Mouse (Mus musculus): ENCODE results near the gene Cdkn2d. TPM values are rescaled to one million over a fixed set of nuclear protein-coding genes. Genes with fewer than 3 reads are reported as not detected.

Gene Cdkn2d
- total and polyA plus RNA-seq, 2 experiments from 2014 or later = 115 to 134 TPM

GRCm38 (mm10) chr9:21241343-21241742 is 49.9 kb downstream of the Cdkn2d start:
- TF ChIP-seq CTCF (IDR thresholded peaks at IDR 0.05; ENCODE audit: low read depth) = peak; percentile 99
- Histone ChIP-seq H3K36me3 (ENCODE audit: insufficient read depth, low read length) (no peaks in the 10 kb centered on the region), H3K27ac (no peak overlapping the region), H3K4me1 (ENCODE audit: insufficient read depth, low read length) (peaks cover 8% of the 10 kb centered on the region; the same call in 1 of the 2 replicates), H3K4me2 (ENCODE audit: low read depth, low read length) (no peak overlapping the region), H3K27me3 (ENCODE audit: insufficient read depth, low read length) (peaks cover 23% of the 10 kb centered on the region), H3K9ac (replicated peaks; ENCODE audit: low read length) (no peak overlapping the region), H3K9me3 (ENCODE audit: low read length) (no peaks in the 10 kb centered on the region), H3K4me3 (ENCODE audit: low read length) (no peak overlapping the region)
- 7% methylated on average over 11 of the region's 11 CpGs for WGBS
- no peak for ATAC-seq
- DNase-seq (ENCODE audit: low spot score) = peak; percentile 94

GRCm38 (mm10) chr9:21239465-21239848 is 51.8 kb downstream of the Cdkn2d start:
- Histone ChIP-seq H3K9me3 (ENCODE audit: low read length) (no peaks in the 10 kb centered on the region), H3K4me1 (ENCODE audit: insufficient read depth, low read length) (peaks cover 8% of the 10 kb centered on the region; the same call in 1 of the 2 replicates), H3K27ac (peak overlapping the region; percentile 76; the same call in 1 of the 2 replicates), H3K4me2 (ENCODE audit: low read depth, low read length) (peak overlapping the region; percentile 69), H3K36me3 (ENCODE audit: insufficient read depth, low read length) (no peaks in the 10 kb centered on the region), H3K4me3 (ENCODE audit: low read length) (peak overlapping the region; percentile 52), H3K9ac (replicated peaks; ENCODE audit: low read length) (peak overlapping the region; percentile 72; the same call in 1 of the 2 replicates), H3K27me3 (ENCODE audit: insufficient read depth, low read length) (peaks cover 17% of the 10 kb centered on the region)
- TF ChIP-seq CTCF (IDR thresholded peaks at IDR 0.05; ENCODE audit: low read depth) = no peak
- ATAC-seq = no peak
- 30% methylated on average over 4 of the region's 4 CpGs for WGBS
- no peak for DNase-seq (ENCODE audit: low spot score)

DNA sequence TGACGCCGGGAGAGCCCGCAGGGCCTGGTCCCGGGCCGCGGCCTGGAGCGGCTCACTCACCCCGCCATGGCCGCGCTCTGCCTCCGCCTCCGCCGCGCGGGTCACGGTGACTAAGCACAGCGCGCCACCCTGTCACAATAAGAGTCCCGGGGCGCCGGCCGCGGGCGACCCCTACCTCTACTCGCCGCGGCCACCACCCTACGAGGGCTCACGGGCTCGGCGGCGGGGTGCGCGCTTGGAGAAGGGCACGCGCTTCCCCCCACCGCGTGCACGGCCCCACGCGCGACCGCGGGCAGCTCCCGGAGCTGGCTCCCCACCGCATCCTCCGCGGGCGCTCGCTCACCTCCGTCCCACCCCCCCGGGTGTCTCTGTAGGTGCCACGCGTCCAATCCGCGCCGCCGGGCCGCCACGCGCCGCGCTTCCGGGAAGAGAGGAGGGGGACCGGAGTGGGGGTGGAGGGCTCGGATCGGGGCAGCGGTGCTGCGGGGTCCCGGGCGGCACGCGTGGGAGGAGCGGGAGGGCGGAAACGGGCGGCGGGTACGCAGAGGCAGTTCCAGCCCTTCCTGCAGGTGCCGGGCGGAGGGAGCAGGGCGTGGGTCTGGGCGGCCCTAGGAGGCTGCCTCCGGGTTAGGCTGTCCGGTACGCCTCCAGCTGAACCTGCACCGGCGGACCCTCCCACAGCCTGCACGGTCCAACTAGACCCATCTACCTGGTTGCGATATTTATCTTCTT is 52.3 kb downstream of the Cdkn2d start, which contains the start of gene Keap1:
Gene Keap1, minus strand, starts transcription at position 629 of the 732 bp plus-strand sequence.
- peaks cover 8% of the 10 kb centered on the region; the same call in 1 of the 2 replicates for H3K4me1 ChIP-seq (ENCODE audit: insufficient read depth, low read length)
- peak within 1 kb of the TSS; percentile 76 for H3K27ac ChIP-seq
- DNase-seq (ENCODE audit: low spot score) (peak; percentile 88), ATAC-seq (peak; percentile 90)
- H3K9ac ChIP-seq (replicated peaks; ENCODE audit: low read length) = peak within 1 kb of the TSS; percentile 72
- H3K9me3 ChIP-seq (ENCODE audit: low read length) = no peaks in the 10 kb centered on the region
- H3K4me3 ChIP-seq (ENCODE audit: low read length) = peak within 1 kb of the TSS; percentile 52
- 0 out of 2 replicates have a peak, but pooled peaks cover under 1% of the 10 kb centered on the region for H3K36me3 ChIP-seq (ENCODE audit: insufficient read depth, low read length)
- no peak for TF ChIP-seq CTCF (IDR thresholded peaks at IDR 0.05; ENCODE audit: low read depth)
- peaks cover 12% of the 10 kb centered on the region; the same call in 1 of the 2 replicates for H3K27me3 ChIP-seq (ENCODE audit: insufficient read depth, low read length)
- WGBS = under 1% methylated on average over 74 of the region's 90 CpGs
- peak within 1 kb of the TSS; percentile 69 for H3K4me2 ChIP-seq (ENCODE audit: low read depth, low read length)

Other genes starting within 250 kb of the Cdkn2d start
- 1.1 and 2.2 TPM in 2 replicates for gene Zglp1, start 224.3 kb downstream of the Cdkn2d start, total RNA-seq (2014; rRNA removed)
- gene Zglp1, start 224.3 kb downstream of the Cdkn2d start, polyA plus RNA-seq (2015; fragmentation: Nextera tagmentation; extraction: Ambion mirVana) = 0.16 TPM in 1 of 2 replicates, not detected in the other
- 0.50 and 0.73 TPM in 2 replicates for gene Gm49373, start 218.3 kb downstream of the Cdkn2d start, total RNA-seq (2014; rRNA removed)
- gene Gm49373, start 218.3 kb downstream of the Cdkn2d start, polyA plus RNA-seq (2015; fragmentation: Nextera tagmentation; extraction: Ambion mirVana) = 0.37 and 0.48 TPM in 2 replicates
- 70.9 and 95.6 TPM in 2 replicates for gene Fdx1l, start 217.8 kb downstream of the Cdkn2d start, total RNA-seq (2014; rRNA removed)
- 83.9 and 86.5 TPM in 2 replicates for gene Fdx1l, start 217.8 kb downstream of the Cdkn2d start, polyA plus RNA-seq (2015; fragmentation: Nextera tagmentation; extraction: Ambion mirVana)
- gene Gm38431, start 199.4 kb downstream of the Cdkn2d start, total RNA-seq (2014; rRNA removed) = 0.11 and 2.7 TPM in 2 replicates
- 0.16 and 0.96 TPM in 2 replicates for gene Gm38431, start 199.4 kb downstream of the Cdkn2d start, polyA plus RNA-seq (2015; fragmentation: Nextera tagmentation; extraction: Ambion mirVana)
- 43.2 and 51.9 TPM in 2 replicates for gene Raver1, start 199.4 kb downstream of the Cdkn2d start, total RNA-seq (2014; rRNA removed)
- 19.7 and 21.7 TPM in 2 replicates for gene Raver1, start 199.4 kb downstream of the Cdkn2d start, polyA plus RNA-seq (2015; fragmentation: Nextera tagmentation; extraction: Ambion mirVana)
- gene Tyk2, start 160.2 kb downstream of the Cdkn2d start, total RNA-seq (2014; rRNA removed) = 10.8 and 15.4 TPM in 2 replicates
- 5.7 and 6.2 TPM in 2 replicates for gene Tyk2, start 160.2 kb downstream of the Cdkn2d start, polyA plus RNA-seq (2015; fragmentation: Nextera tagmentation; extraction: Ambion mirVana)
- 20.1 and 21.4 TPM in 2 replicates for gene Cdc37, start 141.4 kb downstream of the Cdkn2d start, total RNA-seq (2014; rRNA removed)
- gene Cdc37, start 141.4 kb downstream of the Cdkn2d start, polyA plus RNA-seq (2015; fragmentation: Nextera tagmentation; extraction: Ambion mirVana) = 173 and 181 TPM in 2 replicates
- 41.3 and 45.0 TPM in 2 replicates for gene Pde4a, start 125.7 kb downstream of the Cdkn2d start, total RNA-seq (2014; rRNA removed)
- 46.4 and 47.7 TPM in 2 replicates for gene Pde4a, start 125.7 kb downstream of the Cdkn2d start, polyA plus RNA-seq (2015; fragmentation: Nextera tagmentation; extraction: Ambion mirVana)
- gene Keap1, start 52.0 kb downstream of the Cdkn2d start, total RNA-seq (2014; rRNA removed) = 74.9 and 98.9 TPM in 2 replicates
- gene Keap1, start 52.0 kb downstream of the Cdkn2d start, polyA plus RNA-seq (2015; fragmentation: Nextera tagmentation; extraction: Ambion mirVana) = 59.4 and 60.9 TPM in 2 replicates
- gene S1pr5, start 43.0 kb downstream of the Cdkn2d start, total RNA-seq (2014; rRNA removed) = 4.9 and 8.2 TPM in 2 replicates
- 2.9 and 3.1 TPM in 2 replicates for gene S1pr5, start 43.0 kb downstream of the Cdkn2d start, polyA plus RNA-seq (2015; fragmentation: Nextera tagmentation; extraction: Ambion mirVana)
- gene Atg4d, start 26.1 kb downstream of the Cdkn2d start, total RNA-seq (2014; rRNA removed) = 24.8 and 38.6 TPM in 2 replicates
- gene Atg4d, start 26.1 kb downstream of the Cdkn2d start, polyA plus RNA-seq (2015; fragmentation: Nextera tagmentation; extraction: Ambion mirVana) = 32.1 and 35.5 TPM in 2 replicates
- 14.8 and 15.3 TPM in 2 replicates for gene Kri1, start 3.4 kb downstream of the Cdkn2d start, total RNA-seq (2014; rRNA removed)
- gene Kri1, start 3.4 kb downstream of the Cdkn2d start, polyA plus RNA-seq (2015; fragmentation: Nextera tagmentation; extraction: Ambion mirVana) = 10.9 and 11.8 TPM in 2 replicates
- gene Ap1m2, start 20.9 kb upstream of the Cdkn2d start, total RNA-seq (2014; rRNA removed) = 2.5 and 7.0 TPM in 2 replicates
- 3.8 and 3.9 TPM in 2 replicates for gene Ap1m2, start 20.9 kb upstream of the Cdkn2d start, polyA plus RNA-seq (2015; fragmentation: Nextera tagmentation; extraction: Ambion mirVana)
- 58.5 and 68.0 TPM in 2 replicates for gene Slc44a2, start 29.3 kb upstream of the Cdkn2d start, total RNA-seq (2014; rRNA removed)
- 52.6 and 58.8 TPM in 2 replicates for gene Slc44a2, start 29.3 kb upstream of the Cdkn2d start, polyA plus RNA-seq (2015; fragmentation: Nextera tagmentation; extraction: Ambion mirVana)
- 89.5 and 108 TPM in 2 replicates for gene Ilf3, start 76.5 kb upstream of the Cdkn2d start, total RNA-seq (2014; rRNA removed)
- gene Ilf3, start 76.5 kb upstream of the Cdkn2d start, polyA plus RNA-seq (2015; fragmentation: Nextera tagmentation; extraction: Ambion mirVana) = 174 and 184 TPM in 2 replicates
- 37.1 and 46.7 TPM in 2 replicates for gene Qtrt1, start 120.4 kb upstream of the Cdkn2d start, total RNA-seq (2014; rRNA removed)
- 38.6 and 44.5 TPM in 2 replicates for gene Qtrt1, start 120.4 kb upstream of the Cdkn2d start, polyA plus RNA-seq (2015; fragmentation: Nextera tagmentation; extraction: Ambion mirVana)
- 75.3 and 80.4 TPM in 2 replicates for gene Dnm2, start 133.5 kb upstream of the Cdkn2d start, total RNA-seq (2014; rRNA removed)
- 53.5 and 58.6 TPM in 2 replicates for gene Dnm2, start 133.5 kb upstream of the Cdkn2d start, polyA plus RNA-seq (2015; fragmentation: Nextera tagmentation; extraction: Ambion mirVana)
- 50.2 and 61.3 TPM in 2 replicates for gene Tmed1, start 218.8 kb upstream of the Cdkn2d start, total RNA-seq (2014; rRNA removed)
- gene Tmed1, start 218.8 kb upstream of the Cdkn2d start, polyA plus RNA-seq (2015; fragmentation: Nextera tagmentation; extraction: Ambion mirVana) = 59.2 and 65.8 TPM in 2 replicates
- gene AB124611, start 234.8 kb upstream of the Cdkn2d start, total RNA-seq (2014; rRNA removed) = 1.2 and 2.2 TPM in 2 replicates
- 1.1 and 1.2 TPM in 2 replicates for gene AB124611, start 234.8 kb upstream of the Cdkn2d start, polyA plus RNA-seq (2015; fragmentation: Nextera tagmentation; extraction: Ambion mirVana)

Data from hindbrain, postnatal 0 days (tissue).